Mouse (Mus musculus): ENCODE results near the gene Git2.

GRCm38 (mm10) chr5:114799848-114800247 is 24.5 kb upstream of the Git2 start:
- TF ChIP-seq E2F4 (IDR thresholded peaks at IDR 0.05; ENCODE audit: insufficient read depth) (no peak), POLR2A (IDR thresholded peaks at IDR 0.05; ENCODE audit: insufficient read length, low read depth) (no peak), MAX (IDR thresholded peaks at IDR 0.05; ENCODE audit: low read depth) (no peak), POLR2AphosphoS2 (IDR thresholded peaks at IDR 0.05; ENCODE audit: insufficient read length, low read depth) (no peak), REST (IDR thresholded peaks at IDR 0.05; ENCODE audit: insufficient read depth, insufficient read length) (no peak), USF1 (IDR thresholded peaks at IDR 0.05; ENCODE audit: low read depth) (no peak), MYOG (IDR thresholded peaks at IDR 0.05; ENCODE audit: control insufficient read depth in 1 of 3, insufficient read depth in 1 of 3, insufficient read length in 2 of 3, low read depth in 2 of 3) (no peak), CEBPB (IDR thresholded peaks at IDR 0.05; ENCODE audit: insufficient read depth, poor library complexity, severe bottlenecking) (no peak), TCF12 (IDR thresholded peaks at IDR 0.05; ENCODE audit: insufficient read depth, poor library complexity, severe bottlenecking) (no peak)

Measured in myocyte (in vitro differentiated cells).